Comparison of ENCODE assay signal across 24 mouse cellular contexts in the genomic region with DNA sequence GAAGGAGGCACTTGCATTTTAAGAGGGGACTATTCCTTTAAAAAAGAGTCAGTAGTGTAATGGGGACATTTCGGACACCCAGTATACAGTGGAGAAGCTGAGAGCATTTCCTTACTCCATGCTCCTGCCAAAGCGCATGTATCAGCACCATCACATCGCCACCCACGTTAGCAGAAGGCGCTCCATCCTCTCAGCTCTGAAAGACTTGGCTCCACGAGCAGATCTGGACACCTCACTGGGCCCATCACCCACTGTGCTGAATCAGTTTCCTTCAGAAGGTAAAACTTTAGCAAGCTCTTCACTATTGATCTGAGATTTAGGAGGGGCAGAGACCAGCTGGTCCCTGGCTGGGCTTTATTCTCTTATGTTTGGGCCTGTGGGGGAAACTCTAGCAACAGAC.
A peak's percentile ranks its signal among the peaks of the same experiment; 100 is the strongest.
DNase-seq lines count a peak whose midpoint lies in the region; ATAC-seq lines count a peak whose summit lies in the region.
"Had no signal": no experiment of that assay in that cellular context is flagged by ENCODE, and none has a peak within 500 bp of the region (broad histone marks: within the 10 kb centered on the region; RNA-seq: fewer than 3 reads in every experiment).

No protein-coding gene starts in this region.

- no peaks in the 10 kb centered on the region for H3K27me3 ChIP-seq in hindbrain, embryonic 11.5 days (ENCODE audit: control insufficient read depth, insufficient read depth, low read length)
- no peaks in the 10 kb centered on the region for H3K27me3 ChIP-seq in intestine, embryonic 15.5 days (replicated peaks)
- H3K27me3 ChIP-seq: CH12.LX; midbrain, embryonic 15.5 days had no signal

- H3K9me3 ChIP-seq in hindbrain, embryonic 11.5 days (ENCODE audit: control insufficient read depth, low read length): no peaks in the 10 kb centered on the region
- H3K9me3 ChIP-seq in intestine, embryonic 15.5 days: no peaks in the 10 kb centered on the region
- H3K9me3 ChIP-seq: limb, embryonic 10.5 days; midbrain, embryonic 15.5 days had no signal

- no peaks in the 10 kb centered on the region for H3K4me1 ChIP-seq in hindbrain, embryonic 11.5 days (replicated peaks; ENCODE audit: control insufficient read depth, insufficient read depth, low read length)
- no peaks in the 10 kb centered on the region for H3K4me1 ChIP-seq in intestine, embryonic 15.5 days (replicated peaks)
- H3K4me1 ChIP-seq: midbrain, embryonic 15.5 days had no signal

- no peak overlapping the region for H3K4me3 ChIP-seq in hindbrain, embryonic 11.5 days (ENCODE audit: low read depth, low read length)
- no peak overlapping the region for H3K4me3 ChIP-seq in intestine, embryonic 15.5 days (replicated peaks)
- H3K4me3 ChIP-seq: heart, adult 2 months; limb, embryonic 10.5 days; midbrain, embryonic 15.5 days; myocyte had no signal

- DNase-seq in right cerebral cortex, adult 18-20 months: peak; percentile 83
- DNase-seq in right cerebral cortex, postnatal 4 days: no peak
- peak; percentile 36 to 43 for DNase-seq in layer of hippocampus, postnatal 36 days
- peak; percentile 68 to 74 for DNase-seq in left cerebral cortex, postnatal 36 days (ENCODE audit: low spot score in 2 of 2)
- DNase-seq in yolk sac, embryonic 10.5 days (ENCODE audit: low spot score): no peak
- no peak for DNase-seq in hindbrain, embryonic 11.5 days (ENCODE audit: low spot score)
- DNase-seq in liver: no peak
- DNase-seq: adrenal gland, postnatal 14 days; cerebellum, adult 11 months; cerebellum, postnatal 14 days; gastrocnemius, postnatal 14 days; heart, adult 2 months; kidney, adult 18-20 months; kidney, postnatal 25 days; lung, adult 18-20 months; lung, postnatal 36 days; spleen, adult 18-20 months had no signal

- ATAC-seq in hindbrain, embryonic 11.5 days (ENCODE audit: low FRiP score): no peak
- ATAC-seq in intestine, embryonic 15.5 days: no peak
- ATAC-seq: hindbrain, postnatal 0 days; midbrain, embryonic 15.5 days had no signal

- intact Hi-C loops in left cerebral cortex, postnatal 36 days (cut with DNase I): no loop called here

- H3K27ac ChIP-seq in hindbrain, embryonic 11.5 days (ENCODE audit: low read depth, low read length): no peak overlapping the region
- H3K27ac ChIP-seq in intestine, embryonic 15.5 days: no peak overlapping the region
- H3K27ac ChIP-seq: heart, adult 2 months; hindbrain, postnatal 0 days; limb, embryonic 10.5 days; midbrain, embryonic 15.5 days had no signal

- H3K4me2 ChIP-seq in hindbrain, embryonic 11.5 days (replicated peaks; ENCODE audit: low read depth, low read length): no peak overlapping the region
- H3K4me2 ChIP-seq in intestine, embryonic 15.5 days (replicated peaks): no peak overlapping the region
- H3K4me2 ChIP-seq: liver, embryonic 11.5 days; midbrain, embryonic 15.5 days had no signal

- H3K9ac ChIP-seq in hindbrain, embryonic 11.5 days (ENCODE audit: low read depth, low read length): no peak overlapping the region
- H3K9ac ChIP-seq in intestine, embryonic 15.5 days: no peak overlapping the region
- H3K9ac ChIP-seq: midbrain, embryonic 15.5 days had no signal

- no peaks in the 10 kb centered on the region for H3K36me3 ChIP-seq in hindbrain, embryonic 11.5 days (ENCODE audit: control insufficient read depth, insufficient read depth, low read length)
- no peaks in the 10 kb centered on the region for H3K36me3 ChIP-seq in intestine, embryonic 15.5 days
- H3K36me3 ChIP-seq: limb, embryonic 10.5 days; midbrain, embryonic 15.5 days had no signal

- 90% methylated on average over 6 of the region's 6 CpGs for whole genome bisulfite sequencing in hindbrain, embryonic 11.5 days
- WGBS in intestine, embryonic 15.5 days: 85% methylated on average over 6 of the region's 6 CpGs

Comparison
In these comparisons a context has a peak if more than half of its experiments do, and no peak if none do; other contexts are left out.
1. DNase-seq: peak in right cerebral cortex, adult 18-20 months (single experiment), layer of hippocampus, postnatal 36 days (2 of 2) and left cerebral cortex, postnatal 36 days (2 of 2); none in right cerebral cortex, postnatal 4 days (single experiment), yolk sac, embryonic 10.5 days (single experiment), hindbrain, embryonic 11.5 days (single experiment) and liver (single experiment).